Mouse (Mus musculus) brain, embryonic 14.5 days (tissue): ENCODE results near the gene Trappc12.

ENCODE experiments used
- CTCF ChIP-seq: fragments of 200-500 bp; IDR thresholded peaks from 2 replicates; pipeline ENCODE4 v1.5.1; 2012; ENCODE audit warnings: inconsistent platforms, mild to moderate bottlenecking, moderate library complexity, borderline replicate concordance; ENCODE audit not compliant: insufficient read depth, insufficient read length; ENCODE audit errors: extremely low read depth
- POLR2A ChIP-seq: fragments of 200-500 bp; IDR thresholded peaks from 2 replicates; pipeline ENCODE4 v1.6.1; 2012; ENCODE audit warnings: mild to moderate bottlenecking, inconsistent platforms, borderline replicate concordance; ENCODE audit not compliant: poor library complexity, insufficient read depth, insufficient read length, severe bottlenecking; ENCODE audit errors: extremely low read depth

DNA sequence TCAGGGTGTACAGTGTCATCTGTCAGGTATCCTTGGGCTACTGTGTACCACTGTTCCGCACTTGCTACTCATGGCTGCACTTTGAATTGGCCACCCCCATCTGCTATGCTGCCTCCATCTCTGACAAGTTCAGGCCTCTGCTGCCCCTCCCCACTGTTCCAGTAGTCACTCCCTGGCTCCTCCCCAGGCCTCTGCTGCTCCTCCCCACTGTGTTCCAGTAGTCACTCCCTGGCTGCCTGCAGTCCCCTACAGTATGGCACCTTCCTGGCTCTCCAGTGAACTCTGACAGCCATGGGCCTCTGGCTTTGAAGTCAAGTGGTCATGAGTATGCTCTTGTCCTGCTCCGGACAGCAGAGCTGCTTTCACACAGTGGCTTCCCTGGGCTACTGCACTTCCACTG lies 56.0 kb downstream of the Trappc12 start:
- TF ChIP-seq CTCF (no peak), POLR2A (no peak)
